Mouse (Mus musculus) midbrain, embryonic 11.5 days (tissue): ENCODE results near the gene Krtap13-1. TPM values are rescaled to one million over a fixed set of nuclear protein-coding genes. Genes with fewer than 3 reads are reported as not detected.

Experiments used
- ATAC-seq: fragments of 200-750 bp; cut with Nextera tagmentation; 2 replicates; pipeline ENCODE4 v1.8.0; 2017; ENCODE audit warnings: moderate TSS enrichment, moderate library complexity; ENCODE audit not compliant: low FRiP score
- DNase-seq: peaks from one replicate; pipeline ENCODE4 v3.0.0; 2015; ENCODE audit warnings: low spot score; ENCODE audit errors: missing footprints
- H3K27ac ChIP-seq: fragments of 300-500 bp; sonication (generic); 2 replicates; pipeline ENCODE4 v1.5.1; 2014; ENCODE audit warnings: low read depth, low read length
- H3K27me3 ChIP-seq: fragments of 300-500 bp; sonication (generic); 2 replicates; pipeline ENCODE4 v1.6.1; 2014; ENCODE audit warnings: mild to moderate bottlenecking, low read length, moderate library complexity, mixed read lengths; ENCODE audit not compliant: control insufficient read depth, insufficient read depth
- H3K36me3 ChIP-seq: fragments of 300-500 bp; sonication (generic); 2 replicates; pipeline ENCODE4 v1.6.1; 2014; ENCODE audit warnings: mild to moderate bottlenecking, low read length, moderate library complexity, mixed read lengths; ENCODE audit not compliant: control insufficient read depth, insufficient read depth
- H3K4me1 ChIP-seq: fragments of 300-500 bp; sonication (generic); 2 replicates; pipeline ENCODE4 v1.6.1; 2014; ENCODE audit warnings: low read length; ENCODE audit not compliant: control insufficient read depth, insufficient read depth
- H3K4me2 ChIP-seq: fragments of 300-500 bp; sonication (generic); 2 replicates; pipeline ENCODE4 v1.6.1; 2014; ENCODE audit warnings: mild to moderate bottlenecking, moderate library complexity
- H3K4me3 ChIP-seq: fragments of 300-500 bp; sonication (generic); 2 replicates; pipeline ENCODE4 v1.5.1; 2014; ENCODE audit warnings: low read depth, low read length
- H3K9ac ChIP-seq: fragments of 300-500 bp; sonication (generic); 2 replicates; pipeline ENCODE4 v1.6.1; 2014; ENCODE audit warnings: low read length
- H3K9me3 ChIP-seq: fragments of 300-500 bp; sonication (generic); 2 replicates; pipeline ENCODE4 v1.6.1; 2016; ENCODE audit warnings: low read length; ENCODE audit not compliant: control insufficient read depth
- WGBS: fragments of 180-500 bp; shearing (Covaris S2); extraction: QIAGEN DNeasy Blood & Tissue Kit; methylation state at CpG from one replicate; pipeline ENCODE4 v1.1.7; 2014; 5-methylcytosine and 5-hydroxymethylcytosine counted together
- polyA plus RNA-seq: library from polyadenylated mRNA; unstranded; fragments of >200 nt; fragmentation: Nextera tagmentation; extraction: Ambion mirVana; gene quantifications from 2 replicates; pipeline ENCODE4 v1.2.1, GENCODE M21; 2014

Gene Krtap13-1
- polyA plus RNA-seq, result not detected in 2 replicates

- ATAC-seq (no peak), DNase-seq (no peak)
- Histone ChIP-seq H3K4me1 (no peaks in the 10 kb centered on the region), H3K9me3 (no peaks in the 10 kb centered on the region), H3K36me3 (no peaks in the 10 kb centered on the region), H3K27ac (no peak within 1 kb of the TSS), H3K27me3 (no peaks in the 10 kb centered on the region), H3K9ac (no peak within 1 kb of the TSS), H3K4me2 (no peak within 1 kb of the TSS), H3K4me3 (no peak within 1 kb of the TSS)
- WGBS, result 84% methylated on average over 4 of the region's 4 CpGs
Observed at GRCm38 (mm10) chr16:88728812-88729275, at the start of gene Krtap13-1. Gene Krtap13-1 (plus strand): TSS chr16:88728862.

- no peak overlapping the region for H3K4me3 ChIP-seq
- no peak overlapping the region for H3K27ac ChIP-seq
- H3K27me3 ChIP-seq, result no peaks in the 10 kb centered on the region
- WGBS, result 92% methylated on average over 6 of the region's 6 CpGs
- ATAC-seq, result no peak
- DNase-seq, result no peak
- H3K36me3 ChIP-seq, result no peaks in the 10 kb centered on the region
- peaks cover 3% of the 10 kb centered on the region; the same call in 1 of the 2 replicates for H3K4me1 ChIP-seq
- no peaks in the 10 kb centered on the region for H3K9me3 ChIP-seq
- no peak overlapping the region for H3K9ac ChIP-seq
- H3K4me2 ChIP-seq, result no peak overlapping the region
Observed at GRCm38 (mm10) chr16:88679099-88679498, 49.6 kb upstream of the Krtap13-1 start.

- Histone ChIP-seq H3K36me3 (no peaks in the 10 kb centered on the region), H3K27ac (no peak overlapping the region), H3K4me1 (peaks cover 3% of the 10 kb centered on the region; the same call in 1 of the 2 replicates), H3K27me3 (no peaks in the 10 kb centered on the region), H3K4me3 (no peak overlapping the region), H3K4me2 (no peak overlapping the region), H3K9me3 (no peaks in the 10 kb centered on the region), H3K9ac (no peak overlapping the region)
- peak; percentile 83 for ATAC-seq
- peak; percentile 84 for DNase-seq
- WGBS, result 41% methylated on average over 2 of the region's 2 CpGs
Observed at GRCm38 (mm10) chr16:88681282-88681681, 47.4 kb upstream of the Krtap13-1 start.

- DNase-seq, result no peak
- H3K27me3 ChIP-seq, result no peaks in the 10 kb centered on the region
- H3K36me3 ChIP-seq, result no peaks in the 10 kb centered on the region
- H3K27ac ChIP-seq, result no peak overlapping the region
- H3K9me3 ChIP-seq, result no peaks in the 10 kb centered on the region
- WGBS, result 89% methylated on average over 4 of the region's 4 CpGs
- H3K4me3 ChIP-seq, result no peak overlapping the region
- no peak overlapping the region for H3K9ac ChIP-seq
- no peak for ATAC-seq
- H3K4me2 ChIP-seq, result no peak overlapping the region
- no peaks in the 10 kb centered on the region for H3K4me1 ChIP-seq
Observed at GRCm38 (mm10) chr16:88696256-88696655, 32.4 kb upstream of the Krtap13-1 start.

GRCm38 (mm10) chr16:88701072-88701864 lies 27.4 kb upstream of the Krtap13-1 start:
- H3K9ac ChIP-seq, result no peak overlapping the region
- H3K4me2 ChIP-seq, result no peak overlapping the region
- no peak overlapping the region for H3K27ac ChIP-seq
- no peak overlapping the region for H3K4me3 ChIP-seq
- DNase-seq (no peak), ATAC-seq (no peak)
- no peaks in the 10 kb centered on the region for H3K36me3 ChIP-seq
- H3K4me1 ChIP-seq, result no peaks in the 10 kb centered on the region
- no peaks in the 10 kb centered on the region for H3K9me3 ChIP-seq
- H3K27me3 ChIP-seq, result no peaks in the 10 kb centered on the region
- 60% methylated on average over 4 of the region's 4 CpGs for WGBS

- ATAC-seq (no peak), DNase-seq (no peak)
- Histone ChIP-seq H3K4me1 (no peaks in the 10 kb centered on the region), H3K4me2 (no peak within 1 kb of the TSS), H3K36me3 (no peaks in the 10 kb centered on the region), H3K27me3 (no peaks in the 10 kb centered on the region), H3K4me3 (no peak within 1 kb of the TSS), H3K9ac (no peak within 1 kb of the TSS), H3K27ac (no peak within 1 kb of the TSS), H3K9me3 (no peaks in the 10 kb centered on the region)
- 90% methylated on average over 10 of the region's 10 CpGs for WGBS
Observed at GRCm38 (mm10) chr16:88707496-88708012, 21.1 kb upstream of the Krtap13-1 start, which contains the start of gene 2310061N02Rik. Gene 2310061N02Rik (minus strand): TSS chr16:88707962.

- H3K9ac ChIP-seq, result no peak overlapping the region
- 70% methylated on average over 4 of the region's 4 CpGs for WGBS
- ATAC-seq, result no peak
- H3K4me2 ChIP-seq, result no peak overlapping the region
- H3K27me3 ChIP-seq, result no peaks in the 10 kb centered on the region
- no peak overlapping the region for H3K4me3 ChIP-seq
- no peaks in the 10 kb centered on the region for H3K36me3 ChIP-seq
- no peaks in the 10 kb centered on the region for H3K9me3 ChIP-seq
- DNase-seq, result no peak
- no peaks in the 10 kb centered on the region for H3K4me1 ChIP-seq
- H3K27ac ChIP-seq, result no peak overlapping the region
Observed at GRCm38 (mm10) chr16:88710757-88711156, 17.9 kb upstream of the Krtap13-1 start.

GRCm38 (mm10) chr16:88711245-88711644 lies 17.4 kb upstream of the Krtap13-1 start:
- Histone ChIP-seq H3K4me1 (no peaks in the 10 kb centered on the region), H3K27me3 (no peaks in the 10 kb centered on the region), H3K4me2 (no peak overlapping the region), H3K27ac (no peak overlapping the region), H3K9me3 (no peaks in the 10 kb centered on the region), H3K36me3 (no peaks in the 10 kb centered on the region), H3K9ac (no peak overlapping the region), H3K4me3 (no peak overlapping the region)
- ATAC-seq, result no peak
- WGBS, result 80% methylated on average over 6 of the region's 6 CpGs
- DNase-seq, result no peak

GRCm38 (mm10) chr16:88716549-88716948 lies 12.1 kb upstream of the Krtap13-1 start:
- no peak overlapping the region for H3K9ac ChIP-seq
- no peak overlapping the region for H3K4me3 ChIP-seq
- H3K27ac ChIP-seq, result no peak overlapping the region
- H3K9me3 ChIP-seq, result no peaks in the 10 kb centered on the region
- H3K4me2 ChIP-seq, result no peak overlapping the region
- no peak for ATAC-seq
- no peaks in the 10 kb centered on the region for H3K4me1 ChIP-seq
- H3K36me3 ChIP-seq, result no peaks in the 10 kb centered on the region
- H3K27me3 ChIP-seq, result no peaks in the 10 kb centered on the region
- DNase-seq, result no peak
